Mouse (Mus musculus): ENCODE data around the gene 1700001L19Rik. TPM values are rescaled to one million over a fixed set of nuclear protein-coding genes. Genes with fewer than 3 reads are reported as not detected.

The 1700001L19Rik gene
- 23.4 and 26.4 TPM in 2 replicates for polyA plus RNA-seq (2021; fragmentation: Nextera tagmentation)
- long read RNA-seq, experiment 1, transcript 1700001L19Rik-201 (3 exons, 1,826 nt) = major isoform, 20 of 25 reads
- long read RNA-seq, experiment 1, partial matches to known transcripts = 1 of 25 reads
- long read RNA-seq, experiment 1, other reads (novel, unspliced or antisense) = 4 of 25 reads
- long read RNA-seq, experiment 2, transcript 1700001L19Rik-201 (3 exons, 1,826 nt) = major isoform, 24 of 29 reads
- long read RNA-seq, experiment 2, partial matches to known transcripts = 1 of 29 reads
- long read RNA-seq, experiment 2, other reads (novel, unspliced or antisense) = 4 of 29 reads

GRCm38 (mm10) chr13:68597199-68597598, at the start of gene 1700001L19Rik:
Gene 1700001L19Rik, plus strand, starts transcription at chr13:68597421.

GRCm38 (mm10) chr13:68581747-68582516, 15.3 kb upstream of the 1700001L19Rik start, which contains the start of the genes Mtrr and Fastkd3:
Gene Mtrr, minus strand, starts transcription at chr13:68582149.
Gene Fastkd3, plus strand, starts transcription at chr13:68582234.

Other genes starting within 250 kb of the 1700001L19Rik start
- gene Mtrr, start 15.3 kb upstream of the 1700001L19Rik start, polyA plus RNA-seq (2021; fragmentation: Nextera tagmentation) = 6.5 and 8.0 TPM in 2 replicates
- gene Fastkd3, start 15.2 kb upstream of the 1700001L19Rik start, polyA plus RNA-seq (2021; fragmentation: Nextera tagmentation) = 18.1 and 18.4 TPM in 2 replicates